Mouse (Mus musculus): ENCODE data around the gene Pvalb. TPM values are rescaled to one million over a fixed set of nuclear protein-coding genes. Genes with fewer than 3 reads are reported as not detected.

Pvalb gene
- polyA plus RNA-seq, 1 experiment from 2014 or later = 4.6 TPM

DNA sequence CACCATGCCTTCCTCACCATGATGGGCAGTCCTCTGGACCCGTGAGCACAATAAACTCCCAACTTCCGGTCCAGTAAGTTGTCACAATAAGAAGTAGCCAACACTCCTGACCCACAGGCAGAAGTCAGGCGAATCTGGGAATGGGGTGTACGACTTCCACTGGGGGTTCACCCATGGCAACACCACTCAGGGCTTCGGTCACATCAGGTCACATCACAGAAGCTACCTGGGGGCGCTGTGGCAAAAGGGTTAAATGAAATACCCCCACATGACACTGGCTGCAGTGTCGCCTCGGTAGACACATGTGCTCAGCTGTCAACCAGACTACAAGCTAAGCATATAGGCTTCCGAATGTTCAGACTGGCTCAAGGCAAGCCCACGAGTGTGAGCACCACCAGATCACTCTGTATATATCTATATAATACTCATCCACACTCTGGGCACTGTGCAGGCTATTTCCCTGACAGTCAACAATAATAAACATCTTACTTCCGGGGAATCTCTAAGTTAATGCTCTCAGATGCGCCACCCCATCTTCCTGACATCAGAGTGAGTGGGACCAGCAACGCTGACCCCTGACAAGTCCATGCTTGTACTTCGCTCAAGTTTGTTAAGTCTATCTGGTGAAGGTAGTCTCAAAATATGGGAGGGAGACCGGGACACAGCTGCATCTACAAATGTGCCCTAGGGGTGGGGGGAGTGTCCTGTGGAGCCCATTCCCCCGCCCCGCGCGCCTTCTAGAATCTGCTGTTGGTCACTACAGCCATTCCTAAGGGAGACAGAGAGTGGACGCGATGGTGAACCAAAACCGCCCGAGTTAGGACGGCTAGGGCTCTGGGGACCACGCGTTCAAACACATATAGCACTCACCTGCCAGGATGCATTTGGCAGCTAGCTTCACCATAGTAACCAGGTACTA, 33.0 kb downstream of the Pvalb start:
- no peak for DNase-seq (ENCODE audit: low spot score)
- 29% methylated on average over 26 of the region's 26 CpGs for WGBS
- no peak overlapping the region for H3K27ac ChIP-seq (replicated peaks; ENCODE audit: low read depth, low read length)

DNA sequence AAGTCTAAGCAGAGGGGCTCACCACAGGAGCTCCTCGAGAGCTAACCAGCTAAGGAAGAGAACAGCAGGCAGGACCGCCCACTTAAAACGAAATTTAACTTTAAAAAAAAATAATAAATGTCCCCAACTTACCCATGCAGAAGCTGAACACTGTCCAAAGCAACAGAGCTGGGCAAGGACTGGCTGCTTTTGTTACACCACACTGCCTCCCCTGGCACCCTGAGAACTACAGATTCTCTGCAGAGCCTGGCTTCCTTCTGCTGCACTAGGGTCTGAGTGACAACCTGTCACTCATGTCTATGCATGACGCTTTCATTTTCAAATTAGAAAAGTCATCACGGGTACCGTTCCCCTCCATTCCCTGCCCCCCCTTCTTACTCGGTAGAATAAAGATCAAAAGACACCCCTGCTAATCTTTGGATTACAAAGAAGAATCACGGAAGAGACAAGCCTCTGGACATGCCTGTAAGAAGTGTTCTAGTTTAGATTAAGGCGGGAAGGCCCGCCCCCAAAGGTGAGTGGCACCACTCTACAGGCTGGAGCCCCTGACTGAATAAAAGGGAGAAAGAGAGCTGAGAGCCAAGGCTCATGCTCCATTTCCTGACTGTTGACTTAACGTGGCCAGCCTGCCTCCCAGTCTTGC, 33.8 kb downstream of the Pvalb start:
- H3K9ac ChIP-seq (ENCODE audit: low read length) = no peak overlapping the region
- ATAC-seq (ENCODE audit: insufficient number of reproducible peaks, low FRiP score, low TSS enrichment, low read depth) (no peak), DNase-seq (ENCODE audit: low spot score) (no peak)
- peaks cover 8% of the 10 kb centered on the region; the same call in 1 of the 2 replicates for H3K4me1 ChIP-seq (ENCODE audit: control insufficient read depth, insufficient read depth, low read length)
- no peak overlapping the region for H3K4me2 ChIP-seq (ENCODE audit: low read depth, severe bottlenecking)
- H3K27me3 ChIP-seq (ENCODE audit: control insufficient read depth, insufficient read depth, low read length) = no peaks in the 10 kb centered on the region
- 81% methylated on average over 11 of the region's 11 CpGs for WGBS
- no peaks in the 10 kb centered on the region for H3K9me3 ChIP-seq (ENCODE audit: control insufficient read depth, low read length)
- no peak overlapping the region for H3K4me3 ChIP-seq (ENCODE audit: low read depth, low read length)
- H3K27ac ChIP-seq (replicated peaks; ENCODE audit: low read depth, low read length) = no peak overlapping the region
- no peaks in the 10 kb centered on the region; the same call in 1 of the 2 replicates for H3K36me3 ChIP-seq (ENCODE audit: control insufficient read depth, insufficient read depth, low read length)

More for the DNA sequence above, 33.0 kb downstream of the Pvalb start:
- H3K9me3 ChIP-seq (ENCODE audit: control insufficient read depth, low read length) = no peaks in the 10 kb centered on the region
- H3K27me3 ChIP-seq (ENCODE audit: control insufficient read depth, insufficient read depth, low read length) = no peaks in the 10 kb centered on the region
- peaks cover 8% of the 10 kb centered on the region; the same call in 1 of the 2 replicates for H3K4me1 ChIP-seq (ENCODE audit: control insufficient read depth, insufficient read depth, low read length)
- peak overlapping the region; percentile 72 for H3K4me3 ChIP-seq (ENCODE audit: low read depth, low read length)
- H3K36me3 ChIP-seq (ENCODE audit: control insufficient read depth, insufficient read depth, low read length) = no peaks in the 10 kb centered on the region; the same call in 1 of the 2 replicates
- no peak; the same call in 1 of the 2 replicates for ATAC-seq (ENCODE audit: insufficient number of reproducible peaks, low FRiP score, low TSS enrichment, low read depth)
- H3K4me2 ChIP-seq (ENCODE audit: low read depth, severe bottlenecking) = peak overlapping the region; percentile 79
- peak overlapping the region; percentile 73 for H3K9ac ChIP-seq (ENCODE audit: low read length)

DNA sequence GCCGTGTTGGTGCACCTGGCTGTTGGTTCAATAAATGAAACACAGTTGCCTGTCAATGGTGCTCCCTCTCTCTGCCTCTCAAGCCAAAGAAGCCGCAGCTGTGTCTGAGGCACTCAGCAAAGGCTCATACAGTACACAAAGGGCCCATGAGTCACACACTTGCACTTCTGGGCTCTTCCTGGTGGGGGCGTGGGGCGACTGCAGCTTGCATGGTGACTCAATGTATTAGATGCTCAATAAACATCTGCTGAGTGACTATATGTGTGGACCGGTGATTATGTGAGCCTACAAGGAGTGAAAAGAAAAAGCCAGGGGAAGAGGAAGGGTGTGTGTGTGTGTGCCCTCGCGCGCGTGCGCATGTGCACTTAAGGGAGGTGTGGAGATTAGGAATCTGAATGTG, 34.5 kb downstream of the Pvalb start:
- ATAC-seq (ENCODE audit: insufficient number of reproducible peaks, low FRiP score, low TSS enrichment, low read depth) = no peak
- Histone ChIP-seq H3K9ac (ENCODE audit: low read length) (no peak overlapping the region), H3K4me3 (ENCODE audit: low read depth, low read length) (no peak overlapping the region), H3K4me2 (ENCODE audit: low read depth, severe bottlenecking) (no peak overlapping the region), H3K4me1 (ENCODE audit: control insufficient read depth, insufficient read depth, low read length) (peaks cover 8% of the 10 kb centered on the region; the same call in 1 of the 2 replicates), H3K27me3 (ENCODE audit: control insufficient read depth, insufficient read depth, low read length) (no peaks in the 10 kb centered on the region), H3K27ac (replicated peaks; ENCODE audit: low read depth, low read length) (no peak overlapping the region), H3K9me3 (ENCODE audit: control insufficient read depth, low read length) (no peaks in the 10 kb centered on the region), H3K36me3 (ENCODE audit: control insufficient read depth, insufficient read depth, low read length) (no peaks in the 10 kb centered on the region; the same call in 1 of the 2 replicates)
- WGBS = 92% methylated on average over 10 of the region's 10 CpGs
- no peak for DNase-seq (ENCODE audit: low spot score)

DNA sequence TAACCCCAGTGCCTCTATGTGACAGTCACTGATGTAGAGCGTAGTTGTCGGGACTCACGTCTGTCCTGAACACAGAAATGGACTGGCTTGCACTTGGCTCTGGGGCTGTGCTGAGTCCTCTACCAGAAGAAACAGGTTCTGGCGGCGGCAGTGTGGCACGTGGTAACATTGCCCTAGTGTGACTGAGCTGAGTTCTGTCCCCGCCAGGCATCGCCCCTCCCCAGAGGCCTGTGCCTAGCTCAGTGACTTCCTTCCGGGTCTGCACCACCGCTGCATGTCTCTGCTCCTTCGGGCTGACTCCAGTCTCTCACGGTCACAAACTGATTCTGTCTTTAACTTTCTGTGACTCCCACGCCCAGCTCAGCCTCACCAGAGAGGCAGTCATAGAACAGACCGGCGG, 35.5 kb downstream of the Pvalb start:
- H3K4me3 ChIP-seq (ENCODE audit: low read depth, low read length) = no peak overlapping the region
- no peak overlapping the region for H3K4me2 ChIP-seq (ENCODE audit: low read depth, severe bottlenecking)
- H3K27ac ChIP-seq (replicated peaks; ENCODE audit: low read depth, low read length) = no peak overlapping the region
- H3K27me3 ChIP-seq (ENCODE audit: control insufficient read depth, insufficient read depth, low read length) = no peaks in the 10 kb centered on the region
- DNase-seq (ENCODE audit: low spot score) (no peak), ATAC-seq (ENCODE audit: insufficient number of reproducible peaks, low FRiP score, low TSS enrichment, low read depth) (no peak)
- H3K9ac ChIP-seq (ENCODE audit: low read length) = no peak overlapping the region
- H3K4me1 ChIP-seq (ENCODE audit: control insufficient read depth, insufficient read depth, low read length) = peaks cover 8% of the 10 kb centered on the region; the same call in 1 of the 2 replicates
- H3K36me3 ChIP-seq (ENCODE audit: control insufficient read depth, insufficient read depth, low read length) = no peaks in the 10 kb centered on the region; the same call in 1 of the 2 replicates
- no peaks in the 10 kb centered on the region for H3K9me3 ChIP-seq (ENCODE audit: control insufficient read depth, low read length)
- WGBS = 96% methylated on average over 15 of the region's 15 CpGs

DNA sequence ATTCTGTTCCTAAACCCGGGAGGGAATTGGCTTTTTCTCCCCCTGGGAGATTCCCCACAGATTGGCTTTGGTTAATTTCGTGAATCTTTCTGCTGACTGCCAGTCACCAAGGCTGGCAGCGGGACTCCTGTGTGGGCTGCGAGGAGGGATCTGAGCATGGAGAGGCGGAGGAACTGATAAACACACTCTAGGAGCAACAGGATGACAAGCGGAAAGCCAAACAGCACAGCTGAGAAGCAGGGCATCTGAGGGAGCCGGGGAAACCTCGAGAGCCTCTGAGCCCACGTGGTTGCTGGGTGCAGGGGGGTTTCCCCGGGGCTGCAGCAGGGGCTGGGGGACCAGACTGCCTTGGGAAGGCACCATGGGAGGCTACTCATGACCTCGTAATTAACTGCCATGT, 36.6 kb downstream of the Pvalb start:
- Histone ChIP-seq H3K4me3 (ENCODE audit: low read depth, low read length) (no peak overlapping the region), H3K27me3 (ENCODE audit: control insufficient read depth, insufficient read depth, low read length) (no peaks in the 10 kb centered on the region), H3K27ac (replicated peaks; ENCODE audit: low read depth, low read length) (no peak overlapping the region), H3K9me3 (ENCODE audit: control insufficient read depth, low read length) (no peaks in the 10 kb centered on the region), H3K36me3 (ENCODE audit: control insufficient read depth, insufficient read depth, low read length) (no peaks in the 10 kb centered on the region; the same call in 1 of the 2 replicates), H3K4me1 (ENCODE audit: control insufficient read depth, insufficient read depth, low read length) (peaks cover 8% of the 10 kb centered on the region; the same call in 1 of the 2 replicates), H3K4me2 (ENCODE audit: low read depth, severe bottlenecking) (no peak overlapping the region), H3K9ac (ENCODE audit: low read length) (no peak overlapping the region)
- WGBS = 83% methylated on average over 11 of the region's 11 CpGs
- no peak for ATAC-seq (ENCODE audit: insufficient number of reproducible peaks, low FRiP score, low TSS enrichment, low read depth)
- DNase-seq (ENCODE audit: low spot score) = no peak

DNA sequence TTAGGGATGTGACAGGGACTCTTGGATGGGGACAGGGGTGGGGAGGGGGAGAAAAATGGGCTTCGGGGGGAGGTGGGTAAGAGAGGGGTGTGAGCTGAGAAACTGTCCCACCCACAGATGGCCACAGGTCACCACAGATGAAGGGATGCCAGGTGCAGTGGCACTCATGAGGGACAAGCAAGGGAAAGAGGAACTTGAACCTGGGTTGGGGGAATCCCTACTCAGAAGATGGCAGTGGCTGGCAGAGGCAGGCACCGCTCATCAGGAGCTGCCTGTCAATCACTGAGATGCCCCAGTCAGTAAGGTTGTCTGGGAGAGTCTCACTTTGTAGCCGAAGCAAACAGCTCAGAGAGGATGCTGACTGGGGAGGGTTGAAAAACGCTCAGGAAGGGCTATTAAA, 40.9 kb downstream of the Pvalb start:
- Histone ChIP-seq H3K9me3 (ENCODE audit: control insufficient read depth, low read length) (no peaks in the 10 kb centered on the region), H3K4me3 (ENCODE audit: low read depth, low read length) (no peak overlapping the region), H3K27me3 (ENCODE audit: control insufficient read depth, insufficient read depth, low read length) (no peaks in the 10 kb centered on the region), H3K4me1 (ENCODE audit: control insufficient read depth, insufficient read depth, low read length) (no peaks in the 10 kb centered on the region), H3K27ac (replicated peaks; ENCODE audit: low read depth, low read length) (no peak overlapping the region), H3K9ac (ENCODE audit: low read length) (no peak overlapping the region), H3K36me3 (ENCODE audit: control insufficient read depth, insufficient read depth, low read length) (no peaks in the 10 kb centered on the region), H3K4me2 (ENCODE audit: low read depth, severe bottlenecking) (no peak overlapping the region)
- DNase-seq (ENCODE audit: low spot score) (no peak), ATAC-seq (ENCODE audit: insufficient number of reproducible peaks, low FRiP score, low TSS enrichment, low read depth) (no peak)
- WGBS = 84% methylated on average over 4 of the region's 4 CpGs

DNA sequence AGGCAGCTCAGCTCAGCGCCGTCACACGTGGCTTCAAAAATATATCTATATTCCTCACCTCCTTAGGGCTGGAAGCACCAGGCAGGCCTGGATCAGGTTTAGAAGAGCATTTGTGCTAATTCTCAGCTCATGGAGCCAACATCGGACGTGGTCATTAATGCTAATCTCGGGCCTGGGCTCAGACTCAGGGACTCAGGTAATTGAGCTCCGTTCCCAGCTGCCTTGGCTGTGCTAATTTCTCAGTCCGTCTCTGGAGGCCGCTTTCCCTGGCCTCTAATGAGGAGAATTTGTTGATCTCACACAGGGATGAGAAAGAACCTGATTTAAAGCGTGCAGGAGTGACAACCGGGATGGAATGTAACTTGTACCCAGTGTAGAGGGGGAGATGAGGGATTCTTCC, 41.7 kb downstream of the Pvalb start:
- Histone ChIP-seq H3K27me3 (ENCODE audit: control insufficient read depth, insufficient read depth, low read length) (no peaks in the 10 kb centered on the region), H3K4me2 (ENCODE audit: low read depth, severe bottlenecking) (no peak overlapping the region), H3K9me3 (ENCODE audit: control insufficient read depth, low read length) (no peaks in the 10 kb centered on the region), H3K4me3 (ENCODE audit: low read depth, low read length) (no peak overlapping the region), H3K4me1 (ENCODE audit: control insufficient read depth, insufficient read depth, low read length) (no peaks in the 10 kb centered on the region), H3K36me3 (ENCODE audit: control insufficient read depth, insufficient read depth, low read length) (no peaks in the 10 kb centered on the region), H3K9ac (ENCODE audit: low read length) (no peak overlapping the region), H3K27ac (replicated peaks; ENCODE audit: low read depth, low read length) (no peak overlapping the region)
- 75% methylated on average over 11 of the region's 11 CpGs for WGBS
- ATAC-seq (ENCODE audit: insufficient number of reproducible peaks, low FRiP score, low TSS enrichment, low read depth) (no peak), DNase-seq (ENCODE audit: low spot score) (no peak)

DNA sequence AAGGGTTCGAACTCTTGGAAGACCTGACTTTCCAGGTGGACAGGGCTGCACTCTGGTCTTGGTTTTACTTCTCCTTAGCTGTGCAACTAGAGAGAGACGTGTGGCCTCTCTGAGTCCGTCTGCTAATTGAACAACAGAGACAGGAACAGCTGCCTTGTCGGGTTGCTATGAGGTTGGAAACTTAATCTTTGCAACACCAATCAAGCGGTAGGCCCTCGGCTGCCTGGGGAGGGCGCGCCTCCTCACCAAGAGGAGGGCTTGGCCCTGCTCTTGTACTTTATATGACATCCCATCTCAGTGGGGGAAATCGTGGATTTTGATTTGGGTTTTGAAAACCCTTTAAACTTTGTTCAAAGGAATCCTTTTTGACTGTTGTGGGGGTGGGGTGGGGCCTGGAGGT, 44.3 kb downstream of the Pvalb start:
- DNase-seq (ENCODE audit: low spot score) (no peak), ATAC-seq (ENCODE audit: insufficient number of reproducible peaks, low FRiP score, low TSS enrichment, low read depth) (no peak)
- Histone ChIP-seq H3K4me2 (ENCODE audit: low read depth, severe bottlenecking) (no peak overlapping the region), H3K36me3 (ENCODE audit: control insufficient read depth, insufficient read depth, low read length) (no peaks in the 10 kb centered on the region), H3K4me3 (ENCODE audit: low read depth, low read length) (no peak overlapping the region), H3K27me3 (ENCODE audit: control insufficient read depth, insufficient read depth, low read length) (no peaks in the 10 kb centered on the region), H3K27ac (replicated peaks; ENCODE audit: low read depth, low read length) (no peak overlapping the region), H3K4me1 (ENCODE audit: control insufficient read depth, insufficient read depth, low read length) (no peaks in the 10 kb centered on the region), H3K9me3 (ENCODE audit: control insufficient read depth, low read length) (no peaks in the 10 kb centered on the region), H3K9ac (ENCODE audit: low read length) (no peak overlapping the region)
- 76% methylated on average over 9 of the region's 9 CpGs for WGBS
